Mouse (Mus musculus) right cerebral cortex, postnatal 36 days (tissue): Measurements from ENCODE around the gene Rhox2b.
"Not testable (repeated sequence)": the region's sequence is repeated elsewhere in the genome, so short reads cannot be mapped to it uniquely, and the experiment has no call there.

Experiments used
- DNase-seq, 2 experiments: peaks; one replicate each; pipeline ENCODE4 v3.0.0; 2022; ENCODE audit warnings: low spot score in 2 of 2, mixed read lengths in 1 of 2

Rhox2b gene

GRCm38 (mm10) chrX:37411767-37412166, at the start of gene Rhox2b:
Gene Rhox2b (plus strand): TSS chrX:37412067.
- not testable (repeated sequence) for DNase-seq

GRCm38 (mm10) chrX:37379728-37380127, 32.1 kb upstream of the Rhox2b start, which contains the start of gene Rhox3a2:
Gene Rhox3a2 (plus strand): TSS chrX:37380028.
- DNase-seq: not testable (repeated sequence)

- DNase-seq: not testable (repeated sequence)
Measured at GRCm38 (mm10) chrX:37390548-37390947, 21.3 kb upstream of the Rhox2b start, which contains the start of gene Rhox4a2. Gene Rhox4a2 (plus strand): TSS chrX:37390848.

GRCm38 (mm10) chrX:37432194-37432593, 20.3 kb downstream of the Rhox2b start, which contains the start of gene Rhox4b:
Gene Rhox4b (plus strand): TSS chrX:37432494.
- DNase-seq: not testable (repeated sequence)

DNA sequence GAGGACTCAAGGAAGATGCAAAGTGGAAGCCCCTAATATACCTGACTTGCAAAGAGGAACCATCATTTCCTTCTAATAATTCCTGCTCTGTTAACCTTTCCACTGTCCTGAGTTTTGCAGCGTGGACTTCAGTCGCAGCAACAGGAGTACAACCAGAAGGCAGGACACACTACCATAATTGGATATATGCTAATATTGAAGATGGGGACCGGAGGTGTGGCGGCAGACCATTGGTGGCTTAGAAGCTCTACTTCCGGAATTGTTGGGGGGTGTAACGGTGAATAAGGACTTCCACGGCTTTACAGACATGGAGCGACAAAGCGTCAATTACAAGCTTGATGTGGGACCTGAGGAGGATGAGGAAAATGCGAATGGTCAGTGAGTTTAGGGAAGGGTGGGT, 41.5 kb downstream of the Rhox2b start, which contains the start of gene Rhox2c:
Gene Rhox2c, plus strand, starts transcription at position 301 of the 400 bp plus-strand sequence.
- not testable (repeated sequence) for DNase-seq

GRCm38 (mm10) chrX:37458285-37458684, 46.4 kb downstream of the Rhox2b start, which contains the start of gene Rhox3c:
Gene Rhox3c (plus strand): TSS chrX:37458585.
- not testable (repeated sequence) for DNase-seq
